Comparison of ENCODE assay signal across 19 mouse cellular contexts in the genomic region with DNA sequence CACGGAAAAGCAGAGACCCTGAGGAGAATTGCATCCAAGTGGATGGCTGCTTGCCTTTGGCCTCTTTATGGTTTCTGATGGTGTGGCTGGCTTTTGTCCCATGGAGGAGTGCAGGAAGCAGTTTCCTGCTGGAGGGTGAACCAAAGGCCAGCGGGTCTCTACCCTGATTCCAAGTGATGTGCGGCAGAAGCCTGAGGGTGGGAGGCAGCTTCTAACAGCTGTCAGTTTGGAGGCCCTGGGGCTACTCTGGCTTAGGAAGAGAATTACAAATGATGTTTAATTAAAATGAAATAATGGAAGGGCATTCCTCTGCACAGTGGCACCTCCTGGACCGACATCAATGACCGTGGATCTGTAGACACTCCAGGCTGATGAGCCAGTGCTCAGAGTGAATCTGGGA.
DNase-seq lines count a peak whose midpoint lies in the region; ATAC-seq and TF ChIP-seq lines count a peak whose summit lies in the region.
"Had no signal": no experiment of that assay in that cellular context is flagged by ENCODE, and none has a peak within 500 bp of the region (broad histone marks: within the 10 kb centered on the region; RNA-seq: fewer than 3 reads in every experiment).

No protein-coding gene starts in this region.

- peak; percentile 14 for DNase-seq in embryo, embryonic 9.5 days (ENCODE audit: extremely low spot score)
- DNase-seq in embryo, embryonic 10.5 days (ENCODE audit: low spot score) = no peak
- DNase-seq in lung, embryonic 14.5 days = peak; percentile 73
- DNase-seq in lung, postnatal 14 days = no peak
- DNase-seq in neural tube, embryonic 11.5 days (ENCODE audit: low spot score) = peak; percentile 21
- DNase-seq in neural tube, embryonic 10.5 days (ENCODE audit: extremely low spot score, low spot score) = no peak
- no peak for DNase-seq in ovary, postnatal 10 days (ENCODE audit: low spot score)
- DNase-seq: adrenal gland, postnatal 10 days; cerebellum, adult 11-12 months; liver; liver, postnatal 0 days; thymus, postnatal 25 days had no signal

- H3K36me3 ChIP-seq in lung, embryonic 14.5 days (ENCODE audit: insufficient read depth) = no peaks in the 10 kb centered on the region
- H3K36me3 ChIP-seq in neural tube, embryonic 11.5 days (ENCODE audit: control insufficient read depth, insufficient read depth, low read length) = no peaks in the 10 kb centered on the region
- H3K36me3 ChIP-seq: embryonic facial prominence, embryonic 15.5 days; forebrain, embryonic 10.5 days; heart, embryonic 12.5 days; intestine, embryonic 15.5 days; kidney, embryonic 15.5 days; midbrain, embryonic 12.5 days; neural tube, embryonic 12.5 days had no signal

- no peaks in the 10 kb centered on the region for H3K27me3 ChIP-seq in lung, embryonic 14.5 days (ENCODE audit: insufficient read depth, low read length)
- no peaks in the 10 kb centered on the region for H3K27me3 ChIP-seq in neural tube, embryonic 11.5 days (ENCODE audit: control insufficient read depth, insufficient read depth, low read length)
- H3K27me3 ChIP-seq: embryonic facial prominence, embryonic 15.5 days; heart, embryonic 12.5 days; intestine, embryonic 15.5 days; kidney, embryonic 15.5 days; midbrain, embryonic 12.5 days; neural tube, embryonic 12.5 days had no signal

- 33% methylated on average over 5 of the region's 5 CpGs for WGBS in lung, embryonic 14.5 days
- 25% methylated on average over 5 of the region's 5 CpGs for WGBS in neural tube, embryonic 11.5 days

- H3K4me1 ChIP-seq in lung, embryonic 14.5 days (ENCODE audit: insufficient read depth) = no peaks in the 10 kb centered on the region
- no peaks in the 10 kb centered on the region for H3K4me1 ChIP-seq in neural tube, embryonic 11.5 days (ENCODE audit: control insufficient read depth, insufficient read depth, low read length)
- H3K4me1 ChIP-seq: embryonic facial prominence, embryonic 15.5 days; intestine, embryonic 15.5 days; midbrain, embryonic 12.5 days; neural tube, embryonic 12.5 days had no signal

- no peak for TF ChIP-seq CTCF in lung, embryonic 14.5 days (IDR thresholded peaks at IDR 0.05; ENCODE audit: low read depth)

- H3K27ac ChIP-seq in lung, embryonic 14.5 days (ENCODE audit: low read depth) = no peak overlapping the region
- no peak overlapping the region for H3K27ac ChIP-seq in neural tube, embryonic 11.5 days (ENCODE audit: low read depth, low read length)
- H3K27ac ChIP-seq: embryonic facial prominence, embryonic 15.5 days; forebrain, embryonic 10.5 days; intestine, embryonic 15.5 days; kidney, embryonic 15.5 days; midbrain, embryonic 12.5 days; neural tube, embryonic 12.5 days had no signal

- H3K4me3 ChIP-seq in lung, embryonic 14.5 days (ENCODE audit: low read depth, low read length) = no peak overlapping the region
- no peak overlapping the region for H3K4me3 ChIP-seq in neural tube, embryonic 11.5 days (ENCODE audit: low read depth, low read length)
- H3K4me3 ChIP-seq: embryonic facial prominence, embryonic 15.5 days; forebrain, embryonic 10.5 days; heart, embryonic 12.5 days; intestine, embryonic 15.5 days; kidney, embryonic 15.5 days; midbrain, embryonic 12.5 days; neural tube, embryonic 12.5 days had no signal

- H3K4me2 ChIP-seq in lung, embryonic 14.5 days = no peak overlapping the region
- no peak overlapping the region for H3K4me2 ChIP-seq in neural tube, embryonic 11.5 days (ENCODE audit: low read depth)
- H3K4me2 ChIP-seq: embryonic facial prominence, embryonic 15.5 days; heart, embryonic 12.5 days; intestine, embryonic 15.5 days; kidney, embryonic 15.5 days; midbrain, embryonic 12.5 days; neural tube, embryonic 12.5 days had no signal

- peak; percentile 66; the same call in 1 of the 2 replicates for ATAC-seq in lung, embryonic 14.5 days (ENCODE audit: insufficient read depth)
- ATAC-seq in neural tube, embryonic 11.5 days (ENCODE audit: insufficient read depth, low FRiP score, low TSS enrichment) = no peak
- ATAC-seq: intestine, embryonic 15.5 days; liver, postnatal 0 days had no signal

- H3K9me3 ChIP-seq in lung, embryonic 14.5 days (ENCODE audit: low read depth, low read length) = no peaks in the 10 kb centered on the region
- H3K9me3 ChIP-seq in neural tube, embryonic 11.5 days (ENCODE audit: control insufficient read depth, low read length) = no peaks in the 10 kb centered on the region
- H3K9me3 ChIP-seq: embryonic facial prominence, embryonic 15.5 days; forebrain, embryonic 10.5 days; heart, embryonic 12.5 days; intestine, embryonic 15.5 days; kidney, embryonic 15.5 days; midbrain, embryonic 12.5 days; neural tube, embryonic 12.5 days had no signal

- no peak overlapping the region for H3K9ac ChIP-seq in lung, embryonic 14.5 days
- H3K9ac ChIP-seq in neural tube, embryonic 11.5 days (ENCODE audit: low read length) = no peak overlapping the region
- H3K9ac ChIP-seq: embryonic facial prominence, embryonic 15.5 days; heart, embryonic 12.5 days; intestine, embryonic 15.5 days; kidney, embryonic 15.5 days; liver, postnatal 0 days; midbrain, embryonic 12.5 days; neural tube, embryonic 12.5 days had no signal

Comparison
In these comparisons a context has a peak if more than half of its experiments do, and no peak if none do; other contexts are left out.
1. DNase-seq: peak in embryo, embryonic 9.5 days (single experiment), lung, embryonic 14.5 days (single experiment) and neural tube, embryonic 11.5 days (single experiment); none in embryo, embryonic 10.5 days (single experiment), lung, postnatal 14 days (single experiment), neural tube, embryonic 10.5 days (single experiment) and ovary, postnatal 10 days (single experiment).